Mouse (Mus musculus): ENCODE measurements at regions not wholly inside any gene's neighbourhood (a gene's known extent, or its start where the extent isn't known, plus 50 kb on each side); places are given as distances from the start of the nearest gene placed in this dataset.
"Not testable (repeated sequence)": the region's sequence is repeated elsewhere in the genome, so short reads cannot be mapped to it uniquely, and the experiment has no call there.

GRCm38 (mm10) chr3:109224526-109224925, 101.6 kb downstream of the Slc25a24 start:
- DNase-seq = no peak

- no peak for DNase-seq
Observed at GRCm38 (mm10) chr3:109234275-109234674, 106.2 kb upstream of the Vav3 start.

DNA sequence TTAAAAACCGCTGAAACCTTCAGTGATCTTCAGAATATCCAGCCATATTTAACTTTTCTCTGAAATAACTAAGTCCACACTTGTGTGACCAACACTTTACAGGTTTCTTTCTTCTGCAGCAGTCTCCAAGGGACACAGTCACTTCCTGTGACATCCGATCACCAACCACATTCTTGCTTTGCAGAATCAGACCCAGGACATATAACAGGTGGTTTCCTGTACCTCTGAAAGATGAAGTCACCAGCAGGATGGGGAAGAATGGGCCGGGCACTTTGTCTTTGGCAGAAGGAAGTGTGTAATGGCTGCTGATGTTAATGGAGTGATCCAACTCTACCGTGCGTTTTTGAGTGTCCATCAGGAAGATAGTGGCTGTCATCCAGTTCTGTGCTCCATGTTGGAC, 103.5 kb upstream of the Vav3 start:
- no peak for DNase-seq

GRCm38 (mm10) chr3:109243491-109243890, 97.0 kb upstream of the Vav3 start:
- DNase-seq = no peak

DNA sequence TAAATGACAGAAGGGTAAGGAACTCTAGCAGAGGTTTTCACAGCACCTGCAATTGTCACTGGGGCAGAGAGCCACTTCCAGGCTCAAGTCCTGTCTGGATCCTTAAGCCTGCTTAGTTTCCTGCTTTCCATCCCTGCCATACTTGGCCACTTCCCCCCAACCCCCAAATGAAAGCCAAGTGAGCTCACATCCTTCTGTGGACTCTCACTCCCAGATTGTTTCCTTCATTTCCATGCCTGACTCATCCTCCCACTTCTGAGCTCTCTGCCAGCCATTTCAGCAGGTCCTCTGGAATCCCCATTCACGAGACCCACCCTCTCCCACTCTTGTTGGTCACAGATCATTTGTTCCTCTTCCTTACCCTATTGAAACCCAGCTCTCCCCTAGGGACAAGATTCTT, 91.7 kb upstream of the Vav3 start:
- DNase-seq = no peak

DNA sequence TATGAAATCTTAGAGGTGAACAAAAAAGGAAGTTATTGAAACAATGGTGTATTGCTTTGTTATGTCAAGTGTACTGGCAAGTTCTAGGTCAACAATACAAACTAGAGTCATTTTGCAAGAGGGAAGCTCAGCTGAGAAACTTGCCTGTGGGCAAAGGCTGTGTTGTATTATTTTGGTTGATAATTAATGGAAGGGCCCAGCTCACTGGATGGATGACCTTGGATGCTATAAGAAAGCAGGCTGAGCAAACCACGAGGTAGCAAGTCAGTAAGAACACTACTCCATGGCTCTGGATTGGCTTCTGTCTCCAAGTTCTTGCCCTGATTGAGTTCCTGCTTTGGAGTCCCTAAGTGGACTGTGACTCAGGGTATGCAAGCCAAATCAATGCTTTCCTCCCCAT, 91.1 kb upstream of the Vav3 start:
- DNase-seq = no peak

DNA sequence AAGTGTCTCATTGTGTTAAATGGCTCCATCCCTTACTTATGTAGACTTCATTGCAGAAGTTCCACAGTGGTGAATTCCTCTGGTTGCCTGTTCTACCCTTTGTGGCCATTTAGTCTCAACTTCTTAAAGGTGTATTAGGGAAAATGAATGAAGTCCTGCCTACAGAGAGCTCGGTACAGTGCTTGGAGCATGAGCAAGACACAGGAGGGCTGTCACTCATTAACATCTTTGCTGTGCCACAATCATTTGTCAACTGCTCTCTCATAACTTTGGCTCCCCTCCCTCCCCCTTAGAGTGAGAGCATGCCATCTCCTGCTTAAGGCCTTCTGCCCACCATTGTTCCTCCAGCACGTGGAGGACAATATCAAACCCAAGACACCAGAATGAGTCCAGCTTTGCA, 90.5 kb upstream of the Vav3 start:
- no peak for DNase-seq

DNA sequence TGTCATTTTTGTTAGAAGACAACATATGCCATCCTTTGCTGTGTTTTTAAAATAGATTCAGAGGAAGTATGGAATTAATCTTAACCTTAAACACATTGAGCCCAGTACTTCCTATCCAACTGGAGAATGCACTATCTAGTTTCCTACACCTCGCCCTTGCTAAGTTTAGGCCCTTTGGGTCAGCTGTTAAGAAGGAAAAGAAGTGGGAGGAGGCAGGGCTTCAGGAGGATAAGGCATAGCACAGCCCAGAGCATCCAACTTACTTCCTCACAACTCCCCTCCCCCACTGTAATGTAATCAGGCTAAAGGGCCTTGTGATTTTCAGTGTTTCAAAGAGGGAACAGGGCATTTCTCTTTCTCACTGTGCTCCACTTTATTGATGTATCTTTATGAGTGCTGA, 88.7 kb upstream of the Vav3 start:
- peak; percentile 16 for DNase-seq

DNA sequence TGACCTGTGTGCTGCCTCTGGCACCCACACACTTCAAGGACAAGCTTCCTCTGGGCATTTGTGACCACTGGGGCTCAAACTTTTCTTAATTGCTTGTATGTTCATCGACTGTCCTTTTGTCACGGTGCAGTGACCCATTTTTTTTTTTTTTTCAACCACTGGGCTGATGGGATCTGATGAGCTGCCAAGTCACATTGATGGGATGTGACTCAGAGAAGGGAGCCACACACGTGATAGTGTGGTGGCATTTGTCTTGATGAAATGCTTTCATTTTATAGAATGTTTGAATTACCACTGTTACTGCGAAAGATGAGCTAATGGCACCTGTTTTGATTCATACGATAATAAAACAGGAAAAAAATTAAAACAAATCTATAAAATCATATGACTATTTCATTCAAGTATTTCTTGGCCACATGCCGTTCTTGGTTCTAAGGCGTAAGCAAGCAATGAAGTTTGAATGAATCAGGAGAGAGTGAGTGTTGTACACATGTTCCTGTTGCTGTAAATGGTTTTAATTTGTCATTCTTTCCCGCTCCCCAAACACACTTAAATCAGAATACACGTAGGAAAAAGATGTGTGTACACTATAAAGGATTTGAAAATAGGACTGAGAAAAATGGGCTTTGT, 86.3 kb upstream of the Vav3 start:
- no peak for DNase-seq

DNA sequence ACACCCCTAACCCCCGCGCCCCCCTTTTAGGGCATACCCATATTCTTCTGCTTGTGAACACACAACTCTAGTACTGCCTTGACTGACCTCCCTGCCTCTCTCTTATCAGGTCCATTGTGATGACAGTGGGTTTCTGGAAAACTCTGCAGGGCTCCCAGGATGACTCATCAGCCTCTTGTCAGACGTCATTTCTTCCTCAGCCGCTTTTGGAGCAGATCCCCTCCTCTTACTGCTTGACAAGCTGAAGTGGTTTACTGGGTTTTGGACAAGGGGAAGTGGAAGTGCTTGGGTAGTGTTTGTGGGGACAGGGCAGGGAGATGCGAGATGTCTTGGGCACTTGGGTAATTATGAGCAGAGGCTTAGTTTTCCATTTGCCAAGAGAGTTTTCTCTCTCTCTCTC, 85.5 kb upstream of the Vav3 start:
- DNase-seq = peak; percentile 10

DNA sequence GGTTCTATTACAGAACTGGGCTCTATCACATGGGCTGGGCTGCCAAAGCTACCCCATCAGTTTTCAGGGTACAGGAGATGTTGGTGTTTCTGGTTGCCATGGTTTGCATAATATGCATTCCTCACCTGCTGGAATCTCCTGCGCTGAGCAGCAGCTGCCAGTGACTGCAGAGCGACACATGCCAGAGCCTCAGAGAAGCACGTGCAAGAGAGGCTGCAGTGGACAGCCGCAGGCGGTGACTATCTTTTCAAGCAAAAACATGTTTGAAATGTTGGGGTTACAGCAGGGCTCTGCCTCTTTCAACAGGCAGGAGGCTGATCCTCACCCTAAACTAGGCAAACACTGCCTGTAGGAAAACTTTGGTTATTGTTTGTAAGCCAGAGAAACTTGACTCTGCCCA, 83.7 kb upstream of the Vav3 start:
- DNase-seq = no peak

- not testable (repeated sequence) for DNase-seq
Observed at GRCm38 (mm10) chr3:109266947-109267346, 73.5 kb upstream of the Vav3 start.

- DNase-seq = no peak
Observed at GRCm38 (mm10) chr3:109270783-109271182, 69.7 kb upstream of the Vav3 start.

GRCm38 (mm10) chr3:109273074-109273801, 67.2 kb upstream of the Vav3 start:
- DNase-seq = peak; percentile 57

DNA sequence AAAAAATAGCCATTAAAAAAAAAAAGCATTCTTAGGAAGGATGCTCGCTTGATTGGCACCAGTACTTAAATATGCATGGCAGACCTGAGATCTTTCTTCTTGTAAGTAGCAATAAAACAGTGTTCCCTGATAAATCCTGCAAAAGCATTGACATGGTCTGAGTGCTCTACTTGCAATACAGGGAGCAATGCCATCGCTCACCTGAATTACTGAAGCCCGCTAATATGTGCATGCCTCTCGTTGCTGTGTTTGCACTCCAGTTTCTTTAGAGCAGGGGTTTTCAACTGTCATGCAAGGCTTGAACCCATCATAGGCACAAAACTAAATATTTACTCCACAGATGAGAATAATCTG, 66.7 kb upstream of the Vav3 start:
- no peak for DNase-seq

DNA sequence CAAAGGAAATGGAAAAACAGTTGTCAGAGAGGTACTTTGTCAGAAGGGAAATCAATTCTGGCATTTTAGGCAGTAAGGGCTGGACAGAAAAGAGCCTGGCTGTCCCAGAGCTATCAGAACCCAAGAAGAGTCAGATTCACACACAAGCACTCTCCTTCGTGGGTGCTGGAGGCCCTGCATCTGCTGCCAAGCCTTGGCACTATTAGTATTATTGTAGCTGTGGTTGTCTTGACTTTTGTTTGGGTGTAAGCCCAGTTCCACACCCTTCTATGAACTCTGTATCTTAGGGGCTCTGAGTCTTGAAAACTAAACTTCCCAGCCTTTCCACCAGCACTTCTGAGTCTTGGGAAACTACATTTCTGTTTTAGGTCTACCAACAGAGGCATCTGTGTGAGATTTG, 61.4 kb upstream of the Vav3 start:
- DNase-seq = peak; percentile 38

- peak; percentile 46 for DNase-seq
Observed at GRCm38 (mm10) chr3:109286590-109286989, 53.9 kb upstream of the Vav3 start.
